Mouse (Mus musculus) heart, embryonic 12.5 days (tissue): Measurements from ENCODE around the gene C1qbp. TPM values are rescaled to one million over a fixed set of nuclear protein-coding genes. Genes with fewer than 3 reads are reported as not detected.
A peak's percentile ranks its signal among the peaks of the same experiment; 100 is the strongest.

Experiments
- ATAC-seq: fragments of 200-750 bp; cut with Nextera tagmentation; 2 replicates; pipeline ENCODE4 v1.8.0; 2017; ENCODE audit warnings: moderate TSS enrichment, moderate library complexity; ENCODE audit not compliant: insufficient number of reproducible peaks, low FRiP score
- H3K27ac ChIP-seq: fragments of 300-500 bp; sonication (generic); 2 replicates; pipeline ENCODE4 v1.5.1; 2016; ENCODE audit warnings: mild to moderate bottlenecking, moderate library complexity; ENCODE audit not compliant: poor library complexity, severe bottlenecking
- H3K27me3 ChIP-seq: fragments of 300-500 bp; sonication (generic); replicated peaks from 2 replicates; pipeline ENCODE4 v1.6.1; 2016; ENCODE audit warnings: mild to moderate bottlenecking, moderate library complexity
- H3K36me3 ChIP-seq: fragments of 300-500 bp; sonication (generic); 2 replicates; pipeline ENCODE4 v1.6.1; 2016; ENCODE audit warnings: mild to moderate bottlenecking, moderate library complexity
- H3K4me1 ChIP-seq: fragments of 300-500 bp; sonication (generic); replicated peaks from 2 replicates; pipeline ENCODE4 v1.6.1; 2016; ENCODE audit warnings: mild to moderate bottlenecking
- H3K4me2 ChIP-seq: fragments of 300-500 bp; sonication (generic); 2 replicates; pipeline ENCODE4 v1.6.1; 2016; ENCODE audit warnings: mild to moderate bottlenecking, moderate library complexity
- H3K4me3 ChIP-seq: fragments of 300-500 bp; sonication (generic); 2 replicates; pipeline ENCODE4 v1.5.1; 2016; ENCODE audit warnings: mild to moderate bottlenecking
- H3K9ac ChIP-seq: fragments of 300-500 bp; sonication (generic); 2 replicates; pipeline ENCODE4 v1.6.1; 2016; ENCODE audit warnings: mild to moderate bottlenecking, moderate library complexity
- H3K9me3 ChIP-seq: fragments of 300-500 bp; sonication (generic); replicated peaks from 2 replicates; pipeline ENCODE4 v1.6.1; 2016; ENCODE audit warnings: mild to moderate bottlenecking, moderate library complexity
- WGBS: fragments of 180-500 bp; shearing (Covaris S2); methylation state at CpG from one replicate; pipeline ENCODE4 v1.1.7; 2016; 5-methylcytosine and 5-hydroxymethylcytosine counted together
- polyA plus RNA-seq: library from polyadenylated mRNA; unstranded; fragments of >200 nt; fragmentation: Nextera tagmentation; extraction: Ambion mirVana; gene quantifications from 2 replicates; pipeline ENCODE4 v1.2.1, GENCODE M21; 2016

C1qbp gene
- polyA plus RNA-seq, 1 experiment from 2014 or later: 293 TPM

DNA sequence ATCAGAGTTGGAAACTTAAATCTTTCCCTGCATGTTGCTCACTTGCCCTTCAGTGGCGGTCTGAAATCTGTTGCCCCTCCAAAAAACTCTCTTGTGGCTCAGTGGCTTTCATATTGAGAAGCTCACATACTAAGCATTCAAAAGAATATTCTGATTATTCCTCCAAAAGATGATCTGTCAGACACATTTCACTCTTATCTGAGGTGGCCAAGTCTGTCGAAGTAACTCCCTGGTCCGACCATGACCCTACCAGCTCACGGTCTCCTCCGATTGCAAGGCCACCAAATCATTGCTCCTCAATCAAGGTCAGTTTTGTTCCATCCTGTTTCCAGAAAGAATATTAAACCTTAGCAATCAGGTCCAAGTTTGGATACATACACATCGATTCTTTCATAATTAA is 24.2 kb upstream of the C1qbp start:
- H3K36me3 ChIP-seq: peaks cover 38% of the 10 kb centered on the region
- H3K4me3 ChIP-seq: no peak overlapping the region
- no peak overlapping the region for H3K9ac ChIP-seq
- WGBS: 90% methylated on average over 6 of the region's 6 CpGs
- no peaks in the 10 kb centered on the region for H3K9me3 ChIP-seq
- no peaks in the 10 kb centered on the region for H3K27me3 ChIP-seq
- ATAC-seq: no peak
- H3K27ac ChIP-seq: no peak overlapping the region
- peaks cover 17% of the 10 kb centered on the region for H3K4me1 ChIP-seq
- H3K4me2 ChIP-seq: no peak overlapping the region

DNA sequence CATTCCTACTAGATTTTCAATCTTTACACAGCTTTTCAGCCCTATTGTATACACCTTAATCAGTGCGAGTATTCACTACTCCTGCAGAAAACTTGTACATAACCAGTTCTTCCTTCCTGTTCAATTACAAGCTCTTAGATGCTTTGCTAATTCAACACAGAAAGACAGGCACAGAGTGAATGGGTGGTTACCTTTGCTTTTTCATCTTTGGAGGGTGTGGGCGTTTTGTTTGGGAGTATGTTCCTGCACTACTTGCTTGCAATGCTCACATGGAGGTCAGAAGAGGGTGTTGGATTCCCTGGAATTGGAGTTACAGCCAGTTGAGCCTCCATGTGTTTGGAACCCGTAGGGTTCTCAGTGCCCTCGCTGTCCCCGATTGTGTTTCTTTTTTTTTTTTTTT is 22.2 kb upstream of the C1qbp start:
- WGBS: 62% methylated on average over 5 of the region's 5 CpGs
- no peaks in the 10 kb centered on the region for H3K27me3 ChIP-seq
- peaks cover 17% of the 10 kb centered on the region for H3K4me1 ChIP-seq
- H3K4me3 ChIP-seq: peak overlapping the region; percentile 20
- no peak for ATAC-seq
- H3K36me3 ChIP-seq: peaks cover 22% of the 10 kb centered on the region
- peak overlapping the region; percentile 38 for H3K4me2 ChIP-seq
- H3K9me3 ChIP-seq: no peaks in the 10 kb centered on the region
- H3K9ac ChIP-seq: no peak overlapping the region
- no peak overlapping the region for H3K27ac ChIP-seq

DNA sequence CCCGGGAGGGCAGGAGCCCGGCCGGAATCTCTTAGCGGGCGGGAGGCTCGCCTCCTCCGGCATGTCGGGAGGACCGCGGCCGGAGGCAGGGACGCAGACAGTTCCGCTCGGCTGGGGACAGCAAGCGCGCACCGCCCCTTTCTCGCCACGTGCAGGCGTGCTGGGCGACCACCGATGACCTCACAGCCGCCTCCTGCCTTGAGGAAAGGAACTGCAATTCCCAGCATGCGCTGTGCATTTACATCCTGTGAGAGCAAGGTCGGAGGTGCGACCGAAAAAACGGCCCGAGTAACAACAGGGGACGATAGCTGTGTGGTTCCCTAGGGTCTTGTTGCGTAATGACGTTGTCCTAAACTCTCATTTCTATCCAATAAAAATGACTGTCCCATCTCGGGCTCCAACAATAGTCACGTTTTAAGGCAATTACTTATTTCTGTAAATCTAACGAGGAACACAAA is 21.5 kb upstream of the C1qbp start, which contains the start of gene Dhx33:
Dhx33 (minus strand) TSS at position 122 of the 458 bp plus-strand sequence.
- Histone ChIP-seq H3K27me3 (no peaks in the 10 kb centered on the region), H3K9me3 (no peaks in the 10 kb centered on the region), H3K4me1 (peaks cover 17% of the 10 kb centered on the region), H3K27ac (peak within 1 kb of the TSS; percentile 84), H3K9ac (peak within 1 kb of the TSS; percentile 83), H3K36me3 (peaks cover 22% of the 10 kb centered on the region), H3K4me2 (peak within 1 kb of the TSS; percentile 94), H3K4me3 (peak within 1 kb of the TSS; percentile 94)
- peak; percentile 97 for ATAC-seq
- under 1% methylated on average over 34 of the region's 35 CpGs for WGBS

DNA sequence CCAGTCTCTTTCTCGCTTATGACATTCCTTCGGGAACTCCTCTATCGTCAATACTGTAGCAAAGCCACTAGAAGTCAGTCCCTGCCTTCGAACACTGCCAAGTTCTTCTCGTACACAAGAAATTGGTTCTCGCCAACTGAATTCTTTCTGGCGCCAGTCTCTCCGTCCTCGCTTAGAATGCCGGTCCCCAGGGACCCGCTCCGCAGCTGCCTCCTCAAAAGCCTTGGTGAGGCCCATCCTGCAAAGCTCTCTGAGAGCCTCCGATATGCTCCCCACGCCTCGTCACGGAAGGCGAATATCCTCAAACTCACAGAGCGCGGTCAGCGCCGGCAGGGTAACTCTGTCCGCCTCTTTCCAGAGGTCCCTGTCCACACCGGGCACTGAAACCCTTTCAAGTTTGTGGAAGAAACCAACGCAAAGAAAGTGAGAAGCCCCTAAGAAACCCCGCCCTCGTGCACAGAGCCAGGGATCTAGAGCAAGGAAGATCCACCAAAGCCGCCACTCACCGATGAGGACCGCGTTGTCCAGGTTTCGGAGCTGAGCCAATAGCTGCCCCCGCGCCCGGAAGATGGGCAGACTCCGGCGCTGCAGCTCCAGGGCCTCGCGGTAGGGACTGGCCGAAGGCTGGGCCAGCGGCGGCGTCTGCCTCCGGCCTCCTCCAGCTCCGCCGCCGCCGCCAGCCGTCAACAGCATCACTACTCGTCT is 20.9 kb upstream of the C1qbp start:
- H3K27me3 ChIP-seq: no peaks in the 10 kb centered on the region
- ATAC-seq: peak; percentile 86
- H3K4me3 ChIP-seq: peak overlapping the region; percentile 94
- H3K9me3 ChIP-seq: no peaks in the 10 kb centered on the region
- H3K4me2 ChIP-seq: peak overlapping the region; percentile 94
- H3K27ac ChIP-seq: peak overlapping the region; percentile 84
- H3K36me3 ChIP-seq: peaks cover 23% of the 10 kb centered on the region
- under 1% methylated on average over 48 of the region's 49 CpGs for WGBS
- peaks cover 17% of the 10 kb centered on the region for H3K4me1 ChIP-seq
- peak overlapping the region; percentile 83 for H3K9ac ChIP-seq

DNA sequence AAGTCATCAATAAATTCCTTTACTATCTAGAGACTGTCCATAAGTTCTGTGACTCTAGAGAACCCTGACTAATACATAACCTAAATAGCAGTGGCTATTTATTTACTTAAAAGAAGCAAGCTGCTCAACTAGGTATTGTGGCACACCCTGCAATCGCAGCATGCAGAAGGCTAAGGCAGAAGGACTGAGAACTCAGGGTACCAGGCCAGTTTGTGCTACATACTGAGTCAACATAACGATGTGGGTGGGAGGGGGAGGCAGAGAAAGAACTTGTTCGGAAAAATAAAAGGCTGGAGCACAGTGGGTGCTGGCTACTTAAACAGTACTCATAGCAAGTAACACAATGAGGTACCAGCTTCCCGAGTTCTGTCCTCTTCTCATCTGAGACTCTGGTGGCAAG is 18.3 kb upstream of the C1qbp start:
- H3K9ac ChIP-seq: no peak overlapping the region
- no peaks in the 10 kb centered on the region for H3K9me3 ChIP-seq
- no peaks in the 10 kb centered on the region for H3K27me3 ChIP-seq
- H3K4me2 ChIP-seq: no peak overlapping the region
- H3K4me3 ChIP-seq: no peak overlapping the region
- H3K4me1 ChIP-seq: peaks cover 17% of the 10 kb centered on the region
- ATAC-seq: no peak
- WGBS: 90% methylated on average over 4 of the region's 4 CpGs
- H3K36me3 ChIP-seq: peaks cover 34% of the 10 kb centered on the region
- no peak overlapping the region for H3K27ac ChIP-seq

DNA sequence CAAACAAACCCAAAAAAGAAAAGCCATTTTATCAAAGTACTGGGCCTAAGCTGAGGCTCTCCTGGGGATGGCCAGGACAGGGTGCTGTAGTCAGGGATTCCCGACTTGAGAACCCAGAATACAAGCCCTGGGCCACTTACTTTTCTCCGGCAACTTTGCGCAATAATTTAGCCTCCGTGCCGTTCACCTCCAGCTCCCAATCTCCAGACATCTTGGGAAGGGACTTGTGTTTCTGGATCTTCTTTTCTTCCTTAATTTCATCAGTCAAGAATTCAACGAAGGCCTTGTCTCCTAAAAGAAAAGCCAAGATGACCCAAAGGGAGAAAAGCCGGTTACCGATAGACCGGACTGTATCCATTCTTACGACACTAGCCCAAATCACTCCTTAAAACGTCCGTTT is 796 bp downstream of the C1qbp start:
- Histone ChIP-seq H3K9me3 (no peaks in the 10 kb centered on the region), H3K36me3 (peaks cover 69% of the 10 kb centered on the region), H3K4me1 (peaks cover 12% of the 10 kb centered on the region), H3K4me3 (peak overlapping the region; percentile 97), H3K9ac (peak overlapping the region; percentile 96), H3K27me3 (no peaks in the 10 kb centered on the region), H3K4me2 (peak overlapping the region; percentile 78), H3K27ac (no peak overlapping the region)
- ATAC-seq: no peak
- 6% methylated on average over 12 of the region's 12 CpGs for WGBS

DNA sequence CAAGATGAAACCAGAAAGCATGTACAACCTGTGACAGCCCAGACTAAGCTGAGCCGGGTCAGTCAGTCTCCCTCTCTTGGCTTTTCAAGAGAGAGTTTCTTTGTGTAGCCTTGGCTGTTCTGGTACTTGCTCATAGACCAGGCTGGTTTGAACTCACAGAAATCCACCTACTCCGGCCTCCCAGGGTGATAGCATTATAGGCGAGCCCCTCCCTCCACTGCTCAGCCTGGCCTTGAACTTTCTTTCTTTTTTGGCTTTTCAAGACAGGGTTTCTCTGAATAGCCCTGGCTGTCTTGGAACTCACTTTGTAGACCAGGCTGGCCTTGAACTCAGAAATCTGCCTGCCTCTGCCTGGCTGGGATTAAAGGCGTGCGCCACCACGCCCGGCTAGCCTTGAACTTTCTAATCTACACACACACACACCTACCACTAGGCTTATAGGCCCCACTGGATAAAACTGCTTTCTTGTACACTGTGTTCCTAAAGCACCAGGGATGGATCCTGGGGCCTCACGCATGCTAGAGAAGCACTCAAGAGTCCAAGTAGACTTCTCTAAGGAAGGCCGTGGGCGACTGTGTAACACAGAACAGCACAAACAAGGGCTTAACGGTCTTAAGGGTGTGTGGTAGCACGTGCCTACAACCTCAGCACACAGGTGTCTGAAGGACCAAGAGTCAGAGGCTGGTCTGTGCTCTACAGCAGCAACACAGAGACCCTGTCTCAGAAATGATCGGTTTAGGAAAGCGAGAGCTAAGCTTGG is 1.9 kb downstream of the C1qbp start:
- no peak for ATAC-seq
- H3K9me3 ChIP-seq: no peaks in the 10 kb centered on the region
- H3K4me3 ChIP-seq: no peak overlapping the region
- peaks cover 69% of the 10 kb centered on the region for H3K36me3 ChIP-seq
- 86% methylated on average over 14 of the region's 14 CpGs for WGBS
- no peaks in the 10 kb centered on the region for H3K27me3 ChIP-seq
- peaks cover 12% of the 10 kb centered on the region for H3K4me1 ChIP-seq
- H3K9ac ChIP-seq: no peak overlapping the region
- H3K4me2 ChIP-seq: 0 out of 2 replicates have a peak overlapping the region, but pooled peaks have one; percentile 78
- no peak overlapping the region for H3K27ac ChIP-seq

DNA sequence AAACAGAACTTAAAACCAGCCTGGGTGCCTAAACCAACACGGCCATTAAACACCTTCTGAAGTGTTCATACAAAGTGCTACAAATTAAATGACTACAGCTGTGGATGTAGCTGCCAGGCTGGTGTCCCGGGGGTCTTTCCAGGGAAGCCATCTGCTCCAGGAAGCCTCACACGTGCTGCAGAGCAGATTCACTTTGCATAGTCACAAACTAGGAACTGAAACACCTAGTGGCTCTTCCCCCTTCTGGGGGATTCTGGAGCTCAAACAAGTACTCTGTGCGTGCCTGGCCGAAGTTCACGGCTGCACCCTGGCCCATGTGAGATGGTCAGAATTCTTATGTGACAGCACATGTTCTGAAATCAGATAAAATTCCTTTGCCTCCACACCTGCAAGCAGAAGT is 2.6 kb downstream of the C1qbp start:
- Histone ChIP-seq H3K36me3 (peaks cover 69% of the 10 kb centered on the region), H3K9me3 (no peaks in the 10 kb centered on the region), H3K9ac (no peak overlapping the region), H3K4me3 (no peak overlapping the region), H3K27ac (no peak overlapping the region), H3K4me2 (no peak overlapping the region), H3K27me3 (no peaks in the 10 kb centered on the region), H3K4me1 (peaks cover 12% of the 10 kb centered on the region)
- no peak for ATAC-seq
- WGBS: 90% methylated on average over 6 of the region's 6 CpGs

DNA sequence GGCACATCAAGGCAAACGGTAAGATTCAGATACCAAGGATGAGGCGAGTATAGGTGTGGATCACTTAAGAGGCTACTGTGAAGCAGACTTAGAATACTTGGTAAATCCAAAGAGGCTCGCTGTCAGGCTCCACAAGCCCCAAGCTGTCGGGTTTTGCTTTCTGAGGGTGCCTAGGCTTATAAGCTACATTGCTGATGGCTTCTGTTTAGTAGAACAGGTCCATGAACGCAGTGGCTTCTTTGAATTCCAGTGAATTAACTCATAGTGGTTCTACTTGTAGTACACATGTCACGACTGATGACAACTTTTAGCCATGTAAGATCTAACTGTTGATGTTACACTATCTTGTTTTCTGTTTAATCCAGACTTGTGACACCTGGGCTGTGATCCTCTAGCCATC is 5.5 kb downstream of the C1qbp start:
- H3K36me3 ChIP-seq: peaks cover 84% of the 10 kb centered on the region

DNA sequence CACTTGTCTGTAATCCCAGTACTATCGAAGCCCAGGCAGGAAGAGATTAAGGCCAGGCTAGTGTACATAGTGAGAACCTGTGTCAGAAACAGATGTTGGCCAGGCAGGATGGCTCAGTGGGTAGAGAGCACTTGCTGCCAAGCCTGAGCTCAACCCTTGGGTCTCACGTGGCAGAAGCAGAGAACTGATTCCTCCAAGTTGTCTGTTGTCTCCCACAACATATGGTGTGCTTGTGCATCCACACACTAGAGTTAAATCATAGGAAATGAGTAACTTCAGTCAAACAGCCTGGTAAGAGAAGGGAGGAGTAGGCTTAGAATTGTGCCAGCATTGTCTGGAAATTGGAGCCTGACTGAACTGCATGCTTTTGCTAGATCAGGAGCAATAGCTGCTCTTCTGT is 7.6 kb downstream of the C1qbp start:
- no peak overlapping the region for H3K4me3 ChIP-seq
- 78% methylated on average over 2 of the region's 2 CpGs for WGBS
- H3K27me3 ChIP-seq: no peaks in the 10 kb centered on the region
- no peaks in the 10 kb centered on the region for H3K9me3 ChIP-seq
- H3K9ac ChIP-seq: no peak overlapping the region
- H3K36me3 ChIP-seq: peaks cover 76% of the 10 kb centered on the region
- no peaks in the 10 kb centered on the region for H3K4me1 ChIP-seq
- no peak overlapping the region for H3K27ac ChIP-seq
- no peak overlapping the region for H3K4me2 ChIP-seq
- ATAC-seq: no peak

More for the DNA sequence above, 5.5 kb downstream of the C1qbp start:
- 83% methylated on average over 6 of the region's 6 CpGs for WGBS
- Histone ChIP-seq H3K4me2 (no peak overlapping the region), H3K9me3 (no peaks in the 10 kb centered on the region), H3K4me1 (peaks cover 12% of the 10 kb centered on the region), H3K9ac (no peak overlapping the region), H3K27me3 (no peaks in the 10 kb centered on the region), H3K27ac (no peak overlapping the region), H3K4me3 (no peak overlapping the region)
- no peak for ATAC-seq

DNA sequence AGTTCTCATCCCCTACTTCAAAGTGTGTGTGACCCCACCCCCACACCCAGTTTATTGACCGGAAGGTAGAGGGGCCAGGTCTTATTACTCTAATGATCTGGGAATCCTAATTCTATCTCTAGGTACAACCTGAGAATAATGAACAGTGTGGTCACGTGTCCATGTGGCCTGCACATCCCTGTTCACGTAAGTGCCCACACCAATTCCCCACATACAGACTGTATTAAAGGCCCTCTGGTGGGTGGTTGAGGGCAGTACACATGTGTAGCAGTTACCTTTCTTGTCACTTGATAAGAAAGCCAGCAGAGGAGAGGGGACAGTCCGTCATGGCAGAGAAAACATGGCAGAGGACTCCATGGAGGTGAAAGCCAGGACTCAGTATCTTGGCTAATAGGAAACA is 8.9 kb downstream of the C1qbp start:
- Histone ChIP-seq H3K4me2 (no peak overlapping the region), H3K4me1 (no peaks in the 10 kb centered on the region), H3K27ac (no peak overlapping the region), H3K4me3 (no peak overlapping the region), H3K36me3 (peaks cover 63% of the 10 kb centered on the region), H3K27me3 (no peaks in the 10 kb centered on the region), H3K9ac (no peak overlapping the region), H3K9me3 (no peaks in the 10 kb centered on the region)
- ATAC-seq: no peak
- WGBS: 79% methylated on average over 4 of the region's 4 CpGs
